Mouse (Mus musculus): ENCODE results near the gene Gm13283.

DNA sequence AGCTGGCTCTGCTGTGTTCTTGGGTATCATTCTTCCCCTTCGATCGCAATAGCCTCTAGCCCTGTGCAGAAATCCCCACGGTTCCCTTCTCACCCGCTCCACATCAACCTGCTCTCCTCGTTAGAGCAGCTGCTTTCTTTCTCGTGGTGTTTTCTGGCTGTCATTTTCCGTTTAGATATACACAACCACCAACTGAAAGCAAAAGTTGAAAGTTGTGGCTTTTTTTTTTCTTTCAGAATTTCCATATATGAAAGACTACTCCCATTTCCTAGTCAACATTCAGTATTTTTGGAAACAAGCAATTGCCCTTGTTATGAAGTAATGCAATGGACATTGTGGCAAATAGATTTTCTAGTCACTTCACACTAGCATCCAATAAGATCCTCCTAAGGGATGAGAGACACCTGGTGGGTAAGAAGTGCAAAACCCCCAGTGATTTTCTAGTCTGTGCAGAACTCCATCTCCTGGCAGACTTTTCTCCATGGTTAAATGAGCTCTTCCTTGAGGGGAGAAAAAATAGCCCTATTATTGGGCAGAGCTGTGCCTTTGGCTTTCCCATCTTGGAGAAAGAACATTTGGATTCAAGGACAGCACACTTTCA lies 17.0 kb upstream of the Gm13283 start:
- TF ChIP-seq POLR2A (IDR thresholded peaks at IDR 0.05; ENCODE audit: control insufficient read depth, low read depth, low read length) (no peak), CTCF (IDR thresholded peaks at IDR 0.05; ENCODE audit: control insufficient read depth, insufficient read depth, insufficient replicate concordance, low read depth, low read length) (no peak)
